Mouse (Mus musculus) ES-Bruce4 (cell line): ENCODE data around the gene Susd3. TPM values are rescaled to one million over a fixed set of nuclear protein-coding genes. Genes with fewer than 3 reads are reported as not detected.

Experiments
- H3K27ac ChIP-seq: 2 replicates; pipeline ENCODE4 v1.5.1; 2012; ENCODE audit warnings: low read length, inconsistent platforms; ENCODE audit not compliant: insufficient read depth
- H3K27me3 ChIP-seq: 2 replicates; pipeline ENCODE4 v1.6.1; 2012; ENCODE audit warnings: mild to moderate bottlenecking, low read length, inconsistent platforms; ENCODE audit not compliant: control insufficient read depth, poor library complexity, insufficient read depth, severe bottlenecking
- H3K36me3 ChIP-seq: 2 replicates; pipeline ENCODE4 v1.6.1; 2012; ENCODE audit warnings: inconsistent platforms, mild to moderate bottlenecking, low read length, moderate library complexity; ENCODE audit not compliant: control insufficient read depth, poor library complexity, insufficient read depth, severe bottlenecking
- H3K4me1 ChIP-seq: one replicate; pipeline ENCODE4 v1.8.1; 2011; ENCODE audit warnings: low read length; ENCODE audit not compliant: control insufficient read depth, insufficient read depth
- H3K4me3 ChIP-seq: 2 replicates; pipeline ENCODE4 v1.5.1; 2011; ENCODE audit warnings: low read depth, mild to moderate bottlenecking, low read length
- H3K9ac ChIP-seq: 2 replicates; pipeline ENCODE4 v1.6.1; 2012; ENCODE audit warnings: low read depth, mild to moderate bottlenecking, inconsistent platforms; ENCODE audit not compliant: poor library complexity, severe bottlenecking
- H3K9me3 ChIP-seq: replicated peaks from 2 replicates; pipeline ENCODE4 v1.6.1; 2012; ENCODE audit warnings: mild to moderate bottlenecking, low read length, inconsistent platforms; ENCODE audit not compliant: control insufficient read depth, poor library complexity, insufficient read depth, severe bottlenecking
- CTCF ChIP-seq: IDR thresholded peaks from one replicate; pipeline ENCODE4 v1.8.1; 2011; ENCODE audit warnings: low read depth, low read length
- EP300 ChIP-seq: IDR thresholded peaks from 2 replicates; pipeline ENCODE4 v1.6.1; 2011; ENCODE audit warnings: low read depth, low read length; ENCODE audit not compliant: insufficient read depth
- POLR2A ChIP-seq: IDR thresholded peaks from one replicate; pipeline ENCODE4 v1.8.1; 2011; ENCODE audit warnings: low read length; ENCODE audit not compliant: insufficient read depth
- polyA plus RNA-seq: library from polyadenylated mRNA; stranded (reverse); fragments of >200 nt; gene quantifications from 2 replicates; pipeline ENCODE4 v1.2.4, GENCODE M21; 2011; ENCODE audit warnings: low read depth; ENCODE audit not compliant: missing spikeins, insufficient read depth, insufficient read length

The Susd3 gene
- polyA plus RNA-seq, 1 experiment, result not detected

GRCm38 (mm10) chr13:49193650-49194049 lies 54.9 kb downstream of the Susd3 start:
- H3K27ac ChIP-seq, result no peak overlapping the region
- H3K36me3 ChIP-seq, result no peaks in the 10 kb centered on the region
- no peak overlapping the region for H3K9ac ChIP-seq
- no peaks in the 10 kb centered on the region for H3K9me3 ChIP-seq
- H3K27me3 ChIP-seq, result no peaks in the 10 kb centered on the region
- H3K4me1 ChIP-seq, result peaks cover 2% of the 10 kb centered on the region
- TF ChIP-seq EP300, result no peak
- no peak for TF ChIP-seq POLR2A
- TF ChIP-seq CTCF, result no peak
- no peak overlapping the region for H3K4me3 ChIP-seq

- H3K27ac ChIP-seq, result no peak overlapping the region
- no peaks in the 10 kb centered on the region for H3K9me3 ChIP-seq
- peaks cover 2% of the 10 kb centered on the region for H3K4me1 ChIP-seq
- no peak overlapping the region for H3K9ac ChIP-seq
- H3K27me3 ChIP-seq, result no peaks in the 10 kb centered on the region
- H3K4me3 ChIP-seq, result no peak overlapping the region
- no peak for TF ChIP-seq POLR2A
- no peak for TF ChIP-seq EP300
- no peak for TF ChIP-seq CTCF
- no peaks in the 10 kb centered on the region for H3K36me3 ChIP-seq
Observed at GRCm38 (mm10) chr13:49192156-49192855, 56.2 kb downstream of the Susd3 start.

GRCm38 (mm10) chr13:49191673-49192035 lies 56.9 kb downstream of the Susd3 start:
- TF ChIP-seq CTCF, result no peak
- no peak for TF ChIP-seq POLR2A
- no peak for TF ChIP-seq EP300
- Histone ChIP-seq H3K4me3 (no peak overlapping the region), H3K27me3 (no peaks in the 10 kb centered on the region), H3K36me3 (no peaks in the 10 kb centered on the region), H3K9me3 (no peaks in the 10 kb centered on the region), H3K4me1 (peaks cover 2% of the 10 kb centered on the region), H3K27ac (no peak overlapping the region), H3K9ac (no peak overlapping the region)

- Histone ChIP-seq H3K9me3 (no peaks in the 10 kb centered on the region), H3K36me3 (no peaks in the 10 kb centered on the region), H3K4me3 (no peak overlapping the region), H3K27me3 (no peaks in the 10 kb centered on the region), H3K9ac (no peak overlapping the region), H3K4me1 (peaks cover 2% of the 10 kb centered on the region), H3K27ac (no peak overlapping the region)
- TF ChIP-seq CTCF, result no peak
- no peak for TF ChIP-seq POLR2A
- TF ChIP-seq EP300, result no peak
Observed at GRCm38 (mm10) chr13:49190876-49191672, 57.4 kb downstream of the Susd3 start.

GRCm38 (mm10) chr13:49189970-49190870 lies 58.3 kb downstream of the Susd3 start:
- TF ChIP-seq EP300 (no peak), POLR2A (no peak), CTCF (no peak)
- Histone ChIP-seq H3K27ac (no peak overlapping the region), H3K9me3 (no peaks in the 10 kb centered on the region), H3K4me1 (peaks cover 2% of the 10 kb centered on the region), H3K27me3 (no peaks in the 10 kb centered on the region), H3K36me3 (no peaks in the 10 kb centered on the region), H3K4me3 (no peak overlapping the region), H3K9ac (no peak overlapping the region)
